Mouse (Mus musculus): ENCODE results near the gene Herc4. TPM values are rescaled to one million over a fixed set of nuclear protein-coding genes. Genes with fewer than 3 reads are reported as not detected.

Gene Herc4
- total RNA-seq (2022) = 100 to 1,000 TPM; 123 to 182 (median 151) TPM

DNA sequence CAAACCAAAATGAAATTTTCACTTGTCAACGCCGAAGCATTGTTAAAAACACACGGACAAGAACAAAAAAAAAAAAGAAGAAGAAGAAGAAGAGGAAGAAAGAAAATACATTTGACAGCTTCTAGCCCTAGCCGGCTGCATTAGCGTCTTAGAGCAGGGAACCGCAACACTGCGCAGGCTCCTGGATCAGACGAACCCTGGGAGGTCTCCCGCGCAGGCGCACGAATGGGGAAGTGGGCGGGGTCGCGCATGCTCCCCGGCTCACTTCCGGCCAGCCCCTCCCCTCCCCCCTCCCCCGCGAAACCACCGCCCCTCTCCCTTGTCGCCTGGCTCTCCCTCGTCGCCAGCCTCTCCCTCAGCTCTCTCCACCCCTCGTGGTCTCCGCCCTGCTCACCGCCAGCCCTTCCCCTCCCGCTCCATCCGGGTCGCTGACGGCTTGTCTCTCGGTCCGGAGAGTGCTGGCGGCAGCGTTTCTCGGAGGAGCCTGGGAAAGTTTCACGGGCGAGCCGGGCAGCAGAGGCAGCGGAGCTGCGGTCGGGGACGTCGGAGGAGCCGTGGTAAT is at the start of gene Herc4:
TSS of gene Herc4 (plus strand) at position 318 of the 562 bp plus-strand sequence.
- DNase-seq = peak; percentile 96

- DNase-seq = no peak
These were observed 44.6 kb upstream of the Herc4 start for GRCm38 (mm10) chr10:63199008-63199407.

DNA sequence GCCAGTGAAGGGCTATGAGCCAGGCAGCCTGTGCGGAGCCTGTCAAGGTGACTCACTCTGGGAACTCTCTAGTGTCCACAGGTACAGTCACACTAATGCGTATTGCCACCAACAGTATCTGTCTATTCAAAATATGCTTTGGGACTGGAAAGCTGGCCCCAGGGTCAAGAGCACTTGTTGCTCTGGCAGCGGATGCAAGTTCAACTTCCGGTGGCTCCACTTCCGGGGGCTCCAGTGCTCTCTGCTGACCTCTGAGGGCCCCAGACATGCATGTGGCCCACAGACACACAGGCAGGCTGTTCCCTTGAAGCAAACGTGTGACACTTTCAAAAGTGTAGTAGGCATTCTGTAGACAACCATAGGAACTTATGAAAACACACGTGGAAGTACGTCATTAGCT is 42.1 kb upstream of the Herc4 start:
- no peak for DNase-seq

DNA sequence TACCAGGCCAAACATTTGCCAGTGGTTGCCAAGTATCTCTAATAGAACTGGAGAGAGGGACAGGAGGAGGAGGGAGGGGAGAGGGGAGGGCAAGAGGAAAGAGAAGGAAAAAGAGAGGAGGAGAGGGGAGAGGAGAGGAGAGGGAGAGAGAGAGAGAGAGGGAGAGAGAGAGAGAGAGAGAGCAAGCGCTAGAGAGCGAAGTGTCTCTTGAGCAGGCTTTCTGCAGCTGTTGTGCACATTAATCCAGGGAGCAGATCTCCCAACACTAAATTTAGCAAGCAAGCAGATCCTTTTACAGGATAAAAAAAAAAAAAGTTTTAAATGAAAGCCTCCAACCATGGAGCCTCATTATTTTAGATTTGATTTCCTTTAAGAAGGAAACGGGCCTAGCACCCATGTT is 40.6 kb upstream of the Herc4 start:
- no peak for DNase-seq

DNA sequence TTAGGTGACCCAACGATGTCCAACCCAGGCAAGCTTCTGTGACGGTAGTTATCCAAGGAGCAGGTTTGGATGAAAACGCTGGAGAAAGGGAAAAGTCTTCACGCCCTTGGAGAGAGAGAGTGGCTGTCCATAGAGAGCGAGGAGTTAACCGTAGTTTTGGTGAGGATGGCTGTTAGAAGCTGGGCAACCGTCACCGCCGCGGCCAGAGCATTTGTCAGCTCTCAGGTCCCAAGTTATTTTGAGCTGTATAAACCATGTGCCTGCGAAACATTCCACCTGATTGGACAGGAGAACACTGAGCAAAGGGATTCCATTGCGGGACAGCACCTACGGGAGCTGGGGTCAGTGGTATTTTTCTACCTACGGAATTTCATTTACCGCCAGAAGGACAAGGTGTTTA is 39.9 kb upstream of the Herc4 start, which contains the start of gene Mypn:
TSS of gene Mypn (minus strand) at position 225 of the 400 bp plus-strand sequence.
- no peak for DNase-seq

DNA sequence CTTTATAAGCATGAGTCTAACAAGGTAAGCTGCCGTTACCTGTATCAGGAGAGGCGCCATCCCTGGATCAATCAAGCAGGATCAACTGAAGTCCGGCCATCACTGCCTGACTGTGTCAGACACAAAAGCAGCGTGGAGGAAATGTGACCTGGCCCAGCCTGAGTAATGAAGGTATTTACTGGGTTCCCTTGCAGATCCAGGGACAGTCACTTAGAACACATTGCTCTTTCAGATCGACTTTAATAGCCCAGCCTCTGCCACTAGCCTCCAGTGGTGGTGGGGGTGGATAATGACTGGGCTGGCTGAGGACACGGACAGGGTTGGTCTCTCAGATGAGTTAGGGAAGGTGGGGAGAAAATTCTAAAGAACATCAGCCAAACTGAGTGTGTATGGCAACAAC is 34.7 kb upstream of the Herc4 start:
- no peak for DNase-seq

GRCm38 (mm10) chr10:63221081-63221783 is 22.4 kb upstream of the Herc4 start:
- no peak for DNase-seq

DNA sequence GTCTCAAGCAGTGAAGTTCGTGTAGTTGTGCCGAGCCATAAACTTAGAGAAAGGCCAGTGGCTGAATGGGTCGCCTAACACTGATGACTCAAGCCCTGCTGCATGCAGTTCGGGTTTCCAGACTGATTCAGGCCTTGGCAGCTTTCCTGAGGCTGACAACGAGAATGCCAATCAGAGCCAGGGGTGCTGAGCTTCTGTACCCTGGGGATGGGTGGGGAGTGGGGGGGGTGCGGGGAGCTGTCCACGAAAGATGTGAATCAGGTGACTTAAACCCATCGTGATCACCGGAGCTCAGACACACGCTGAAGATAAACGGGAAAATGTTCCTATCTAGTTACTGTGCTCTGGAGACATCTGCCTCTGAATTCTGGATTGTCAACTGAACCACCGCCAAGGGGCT is 19.3 kb upstream of the Herc4 start:
- peak; percentile 59 for DNase-seq

- DNase-seq = no peak
These were observed 13.3 kb upstream of the Herc4 start for GRCm38 (mm10) chr10:63230266-63230665.

DNA sequence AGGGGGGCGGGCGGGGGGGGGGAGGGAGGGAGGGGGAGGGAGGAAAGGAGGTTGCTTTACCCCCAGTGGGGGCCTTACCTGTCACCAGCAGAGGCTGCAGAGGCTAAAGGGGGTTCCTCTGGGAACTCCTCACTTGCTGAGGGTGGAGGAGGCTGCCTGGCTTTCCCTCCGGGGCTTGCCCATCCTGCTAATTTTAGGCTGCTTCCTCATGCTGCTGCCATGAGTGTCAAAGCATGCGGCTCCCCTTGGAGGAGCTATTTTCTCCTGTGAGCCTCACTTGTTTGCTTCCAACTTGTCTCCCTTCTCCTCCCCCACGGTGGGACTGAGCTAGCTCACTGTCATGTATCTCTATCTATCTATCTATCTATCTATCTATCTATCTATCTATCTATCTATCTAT is 12.8 kb upstream of the Herc4 start:
- no peak for DNase-seq

DNA sequence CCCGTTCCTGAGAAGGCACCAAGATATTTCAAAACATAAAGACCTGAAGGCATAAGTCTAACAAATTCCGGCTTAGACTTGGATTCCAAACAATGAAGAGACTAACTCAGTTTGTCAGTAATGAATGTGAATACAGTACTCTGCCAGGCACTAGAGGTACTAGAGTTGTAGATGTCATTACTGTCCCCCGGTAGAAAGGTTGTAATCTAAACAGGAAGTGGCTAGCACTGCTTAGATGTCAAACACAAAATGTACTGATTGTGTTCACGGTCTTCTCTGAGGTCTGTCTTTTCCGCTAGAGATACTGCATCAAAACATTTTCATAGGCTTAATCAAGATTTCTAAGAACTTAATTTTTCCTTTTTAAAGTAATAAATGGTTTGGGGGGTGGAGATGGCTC is 12.0 kb upstream of the Herc4 start:
- DNase-seq = no peak

DNA sequence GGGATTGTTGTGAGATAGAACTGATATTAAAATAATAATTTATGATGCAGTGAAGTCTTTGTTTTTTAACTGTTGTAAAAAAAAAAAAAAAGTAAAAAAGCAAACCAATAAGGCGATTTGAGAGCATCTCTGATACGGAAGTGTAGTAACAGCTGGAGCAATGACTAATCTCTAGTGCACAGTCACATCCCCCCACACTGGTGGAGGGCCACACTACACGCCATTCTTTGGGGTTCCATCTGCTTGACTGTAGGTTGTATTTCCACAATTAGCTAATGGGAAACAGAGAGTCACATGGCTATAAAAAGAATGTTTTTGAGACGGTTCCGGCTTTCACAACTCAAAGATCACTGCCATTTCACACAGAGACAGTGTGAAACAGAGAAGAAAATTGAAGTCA is 9.5 kb upstream of the Herc4 start:
- DNase-seq = no peak

GRCm38 (mm10) chr10:63235889-63236288 is 7.7 kb upstream of the Herc4 start:
- DNase-seq = no peak

DNA sequence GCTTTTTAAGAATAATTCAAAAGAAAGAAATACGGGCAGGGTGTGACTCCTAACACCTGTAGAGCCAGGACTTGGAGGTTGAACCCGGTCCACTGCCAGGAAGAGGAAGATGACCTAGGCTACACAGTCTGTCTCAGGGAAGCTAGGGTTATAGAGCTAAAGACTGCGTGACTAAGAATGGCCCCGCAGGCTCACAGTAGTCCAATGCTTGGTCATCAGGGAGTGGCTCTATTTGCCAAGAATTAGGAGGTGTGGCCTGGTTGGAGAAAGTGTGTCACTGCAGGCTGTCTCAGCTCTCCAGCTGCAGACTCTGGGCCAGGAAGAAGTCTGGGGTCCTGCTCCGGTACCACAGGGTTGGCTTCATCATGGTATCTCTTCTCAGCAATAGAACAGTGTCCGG is 6.9 kb upstream of the Herc4 start:
- no peak for DNase-seq

DNA sequence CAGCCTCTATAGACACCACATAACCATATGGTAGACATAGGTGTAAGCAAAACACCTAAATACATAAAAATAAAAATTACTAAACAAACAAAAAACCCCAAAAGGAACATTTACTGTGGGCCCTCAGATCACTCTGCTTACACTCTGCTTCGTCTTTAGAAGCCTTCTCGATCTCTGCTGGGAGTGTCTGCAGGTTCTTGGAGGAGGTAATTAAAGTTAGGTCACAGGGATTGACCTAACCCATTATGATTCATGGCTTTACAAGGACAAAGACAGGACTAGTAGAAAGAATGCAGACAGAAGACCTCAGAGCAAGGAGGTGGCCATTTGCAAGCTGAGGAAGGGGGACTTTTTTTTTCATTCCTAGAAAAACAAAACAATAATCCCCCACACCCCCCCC is 6.4 kb upstream of the Herc4 start:
- no peak for DNase-seq

DNA sequence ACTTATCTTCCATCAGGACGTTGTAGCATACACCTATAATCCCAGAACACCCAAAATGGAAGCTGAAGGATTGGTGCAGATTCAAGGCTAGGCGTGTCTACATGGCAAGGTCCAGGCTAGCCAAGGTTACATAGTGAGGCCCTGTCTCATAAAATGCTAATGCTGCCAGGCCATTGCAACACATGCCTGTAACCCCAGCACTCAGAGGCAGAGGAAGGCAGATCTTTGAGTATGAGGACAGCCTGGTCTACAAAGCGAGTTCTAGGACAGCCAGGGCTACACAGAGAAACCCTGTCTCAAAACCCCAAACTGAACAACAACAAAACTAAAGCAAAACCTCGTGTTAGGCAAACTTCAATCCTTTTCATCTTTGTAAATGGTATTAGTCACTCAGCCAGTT is 5.5 kb upstream of the Herc4 start:
- peak; percentile 64 for DNase-seq

DNA sequence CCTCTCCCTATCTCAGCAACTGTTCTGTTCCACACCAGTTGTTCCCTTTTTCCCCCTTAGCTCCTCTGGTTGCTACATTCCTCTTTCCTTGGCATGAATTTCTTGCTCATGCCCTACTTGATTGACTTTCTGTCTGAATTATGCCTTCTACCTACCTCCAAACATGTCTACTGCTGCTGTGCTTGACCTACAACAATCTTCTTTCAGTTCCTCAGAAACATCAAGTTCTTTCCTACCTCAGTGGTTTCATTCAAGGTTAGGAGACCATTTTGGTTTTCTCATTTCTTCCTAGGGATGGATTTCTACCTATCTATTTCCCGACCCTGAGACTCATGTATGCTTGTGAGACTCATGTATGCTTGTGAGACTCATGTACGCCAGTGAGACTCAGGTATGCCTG is 3.8 kb upstream of the Herc4 start:
- DNase-seq = no peak

DNA sequence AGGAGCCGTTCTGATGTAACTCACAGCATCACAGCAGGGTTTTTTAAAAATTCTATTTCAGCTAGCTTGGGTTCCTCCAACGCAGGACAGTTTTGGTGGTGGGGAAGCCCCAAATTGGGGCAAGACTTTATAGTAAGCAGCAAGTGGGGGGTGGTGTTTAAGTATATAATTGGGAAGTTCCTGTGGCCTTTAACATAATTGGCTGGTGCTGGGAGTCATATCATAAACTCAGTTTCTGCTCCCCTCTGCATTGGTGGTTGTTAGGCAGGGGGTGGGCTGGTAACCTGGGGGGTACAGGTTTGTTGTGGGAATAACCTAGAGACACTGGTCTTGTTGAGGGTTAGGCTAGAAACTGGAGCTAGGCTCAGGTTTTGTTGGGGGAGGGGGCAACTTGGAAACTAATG is 2.7 kb upstream of the Herc4 start:
- no peak for DNase-seq

DNA sequence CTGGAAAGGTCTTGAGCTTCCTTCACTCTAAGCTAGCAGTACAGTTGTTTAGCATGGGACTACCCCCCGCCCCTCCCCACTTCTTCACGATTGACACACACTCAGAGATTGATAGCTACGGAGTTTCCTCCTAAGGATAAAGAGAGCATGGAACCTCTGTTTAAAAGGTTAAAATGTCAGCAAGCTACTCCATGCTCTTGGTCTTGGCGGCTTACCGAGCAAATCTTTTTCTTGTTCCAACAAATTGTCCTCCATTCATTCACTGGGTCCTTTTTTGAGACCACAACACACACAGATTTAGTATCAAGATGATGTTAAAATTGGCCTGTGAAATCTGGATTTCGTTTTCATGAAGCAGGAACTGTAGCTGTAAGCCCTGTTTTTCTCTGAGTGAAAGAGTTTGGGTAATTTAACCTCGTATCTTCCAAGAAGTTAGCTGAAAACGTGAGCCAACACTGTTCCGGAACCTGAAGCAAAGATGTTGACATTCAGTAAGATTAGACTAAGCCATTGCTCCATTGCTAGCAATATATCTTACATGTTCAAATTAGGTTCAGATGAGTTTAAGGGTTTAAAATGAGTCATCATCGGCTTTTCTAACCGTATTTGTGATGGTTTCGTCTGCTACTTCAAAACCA is 693 bp upstream of the Herc4 start:
- no peak for DNase-seq

DNA sequence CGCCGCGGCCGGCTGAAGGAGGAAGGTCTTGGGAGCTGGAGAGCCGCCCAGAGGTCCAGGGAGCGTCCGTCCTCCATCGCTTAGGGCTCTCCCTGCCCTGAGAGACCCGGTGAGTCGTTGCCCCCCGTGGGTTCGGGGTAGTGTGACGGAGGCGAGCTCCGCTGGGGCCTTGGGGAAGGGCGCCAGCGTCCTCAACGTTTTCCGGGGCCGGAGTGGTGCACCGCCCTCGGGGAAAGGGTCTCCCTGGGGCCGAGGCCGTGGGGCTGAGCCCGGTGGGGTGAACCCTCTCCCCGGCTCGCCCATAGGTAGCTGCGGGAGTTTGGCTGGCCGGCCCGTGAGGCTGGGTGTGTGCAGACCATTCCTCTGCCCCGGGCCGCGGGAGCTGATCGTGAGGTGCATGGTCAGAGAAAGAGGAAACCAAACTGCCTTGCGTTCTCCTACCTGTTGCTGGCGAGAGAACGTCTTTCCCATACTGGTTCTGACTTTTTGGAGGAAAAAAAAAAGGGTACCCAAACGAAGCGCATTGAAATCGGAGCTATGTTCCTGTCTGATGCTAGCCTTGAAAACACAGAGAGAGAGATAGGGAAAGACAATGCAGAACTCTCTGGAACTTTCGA is 553 bp downstream of the Herc4 start:
- DNase-seq = no peak

DNA sequence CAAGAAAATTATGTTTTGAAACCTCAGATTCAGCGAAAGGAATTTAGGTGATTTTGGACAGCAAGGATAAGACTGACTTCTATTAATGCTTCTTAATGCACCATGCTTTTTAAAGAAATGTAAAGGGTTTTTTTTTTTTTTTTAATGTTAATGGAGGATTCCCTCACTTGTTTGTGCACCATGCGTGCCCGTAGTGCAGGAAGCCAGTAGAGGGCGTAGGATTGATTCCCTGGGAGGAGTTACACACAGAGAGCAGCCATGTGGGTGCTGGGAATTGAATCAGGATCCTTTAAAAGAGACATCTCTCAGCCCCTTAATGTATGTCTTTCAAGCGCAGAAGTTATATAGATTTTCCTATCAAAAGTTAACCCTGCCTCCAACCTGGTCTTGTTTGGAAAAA is 1.1 kb downstream of the Herc4 start:
- DNase-seq = no peak

GRCm38 (mm10) chr10:63245846-63246245 is 2.2 kb downstream of the Herc4 start:
- DNase-seq = no peak

DNA sequence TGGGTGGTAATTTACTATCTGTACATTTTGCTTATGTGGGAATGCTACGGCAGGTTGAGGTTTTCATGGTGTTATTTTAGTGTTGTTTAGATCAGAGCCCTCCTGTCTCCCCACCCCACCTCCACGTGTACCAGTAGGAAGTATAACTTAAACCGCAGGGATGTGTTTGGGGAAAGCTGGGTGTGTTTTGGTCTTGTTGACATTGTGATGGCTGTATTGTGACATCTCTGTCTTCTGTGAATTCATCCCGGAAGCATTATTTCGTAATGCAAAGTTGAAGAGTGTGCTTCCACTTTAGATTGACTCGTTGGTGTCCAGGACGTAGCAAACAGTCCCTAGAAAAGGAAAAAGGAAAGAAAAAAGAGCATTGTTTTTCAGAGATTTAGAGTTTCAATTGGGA is 3.8 kb downstream of the Herc4 start:
- no peak for DNase-seq

- no peak for DNase-seq
These were observed 4.8 kb downstream of the Herc4 start for GRCm38 (mm10) chr10:63248421-63248820.

Measured in adrenal gland, adult 8-10 months (tissue).